Mouse (Mus musculus): Measurements from ENCODE around the gene Speer2. TPM values are rescaled to one million over a fixed set of nuclear protein-coding genes. Genes with fewer than 3 reads are reported as not detected.

The Speer2 gene
- polyA plus RNA-seq (2015; fragmentation: Nextera tagmentation; extraction: Ambion mirVana) = not detected in 2 replicates

DNA sequence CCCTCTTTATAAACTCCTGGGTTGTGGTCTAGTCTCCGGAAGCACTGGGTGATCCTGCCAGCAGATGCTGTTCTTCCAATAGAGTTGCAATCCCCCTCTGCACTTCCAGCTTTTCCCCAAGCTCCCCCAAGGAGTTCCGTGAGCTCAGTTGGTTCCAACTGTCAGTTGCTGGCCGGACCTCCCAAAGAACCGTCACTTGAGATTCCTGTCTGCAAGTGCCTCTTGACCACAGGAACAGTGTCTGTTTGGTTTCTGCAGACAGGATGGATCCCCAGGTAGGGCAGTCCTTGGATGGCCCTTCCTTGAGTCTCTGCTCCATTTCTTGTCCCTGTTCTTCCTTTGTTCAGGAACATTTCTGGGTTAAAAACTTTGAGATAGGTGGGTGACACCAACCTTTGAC, at the start of gene Speer2:
Speer2 (minus strand) TSS at position 101 of the 400 bp plus-strand sequence.
- Histone ChIP-seq H3K27ac (no peak within 1 kb of the TSS), H3K4me2 (no peak within 1 kb of the TSS), H3K36me3 (no peaks in the 10 kb centered on the region), H3K4me3 (replicated peaks) (no peak within 1 kb of the TSS), H3K4me1 (no peaks in the 10 kb centered on the region), H3K27me3 (replicated peaks) (no peaks in the 10 kb centered on the region), H3K9me3 (no peaks in the 10 kb centered on the region), H3K9ac (no peak within 1 kb of the TSS)
- 93% methylated on average over 4 of the region's 4 CpGs for WGBS
- no peak for ATAC-seq (ENCODE audit: insufficient read depth, low FRiP score, low read depth)

DNA sequence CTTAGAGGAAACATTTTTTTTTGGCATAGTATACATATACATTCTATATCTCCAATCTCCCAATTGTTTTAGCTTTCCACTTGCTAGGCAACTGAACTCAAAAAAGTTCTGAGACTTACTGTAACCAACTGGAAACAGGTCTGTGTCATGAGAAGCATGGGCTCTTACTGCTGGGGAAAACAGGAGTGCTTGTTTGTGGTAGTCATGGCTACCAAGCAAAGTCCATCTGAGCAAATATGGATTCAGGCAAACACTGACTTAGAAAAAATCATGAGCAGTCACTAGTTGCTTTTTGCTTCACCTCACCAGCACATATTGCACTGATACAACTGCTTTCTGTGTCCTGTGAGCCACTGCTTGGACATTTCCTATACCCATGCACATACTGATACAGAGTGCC, 40.8 kb upstream of the Speer2 start:
- H3K4me2 ChIP-seq = no peak overlapping the region

DNA sequence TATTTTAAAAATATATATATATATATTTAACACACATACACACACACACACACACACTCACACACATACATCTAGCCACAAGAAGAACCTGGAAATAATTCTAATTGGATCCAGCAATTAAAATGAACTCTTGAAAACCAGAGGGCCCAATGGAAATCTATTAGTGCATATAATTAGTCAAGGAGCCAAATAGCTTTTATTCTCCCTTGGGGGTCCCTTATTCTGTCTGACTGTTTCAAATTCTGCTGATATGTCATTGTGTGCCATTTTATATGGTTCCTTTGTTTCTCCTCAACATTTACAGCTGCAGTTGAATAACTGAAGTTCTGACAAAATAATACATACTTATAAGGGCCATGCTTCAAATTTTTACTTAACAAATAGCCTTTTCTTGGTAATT, 17.2 kb upstream of the Speer2 start:
- no peaks in the 10 kb centered on the region for H3K36me3 ChIP-seq
- no peak overlapping the region for H3K4me3 ChIP-seq (replicated peaks)
- H3K27ac ChIP-seq = no peak overlapping the region
- H3K27me3 ChIP-seq (replicated peaks) = no peaks in the 10 kb centered on the region
- H3K4me2 ChIP-seq = no peak overlapping the region
- no peak overlapping the region for H3K9ac ChIP-seq
- H3K9me3 ChIP-seq = no peaks in the 10 kb centered on the region
- H3K4me1 ChIP-seq = no peaks in the 10 kb centered on the region
- no peak for ATAC-seq (ENCODE audit: insufficient read depth, low FRiP score, low read depth)

More for the DNA sequence above, 40.8 kb upstream of the Speer2 start:
- Histone ChIP-seq H3K27ac (no peak overlapping the region), H3K4me3 (replicated peaks) (no peak overlapping the region), H3K9me3 (no peaks in the 10 kb centered on the region), H3K27me3 (replicated peaks) (no peaks in the 10 kb centered on the region), H3K36me3 (no peaks in the 10 kb centered on the region), H3K4me1 (no peaks in the 10 kb centered on the region), H3K9ac (no peak overlapping the region)
- ATAC-seq (ENCODE audit: insufficient read depth, low FRiP score, low read depth) = no peak

DNA sequence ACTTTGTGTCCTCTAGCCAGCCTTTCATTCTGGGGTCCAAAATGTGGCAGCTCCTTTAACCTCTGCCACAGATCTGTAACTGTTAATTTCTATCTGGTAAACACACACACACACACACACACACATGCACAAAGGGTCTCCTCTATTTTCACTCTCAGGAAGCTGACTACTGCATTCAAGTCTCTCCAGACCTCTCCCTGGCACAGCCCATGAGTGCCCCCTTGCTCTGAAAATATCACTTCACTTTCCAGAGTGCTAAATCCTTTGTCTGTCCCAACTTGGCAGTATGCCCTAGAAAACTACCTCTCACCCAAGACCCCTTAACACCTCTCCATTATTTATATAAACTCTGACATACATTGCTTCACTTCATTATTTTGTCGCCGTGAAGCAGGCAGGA, 26.9 kb downstream of the Speer2 start:
- no peak for ATAC-seq (ENCODE audit: insufficient read depth, low FRiP score, low read depth)
- no peaks in the 10 kb centered on the region for H3K36me3 ChIP-seq
- H3K4me3 ChIP-seq (replicated peaks) = no peak overlapping the region
- H3K9ac ChIP-seq = no peak overlapping the region
- H3K4me2 ChIP-seq = no peak overlapping the region
- no peaks in the 10 kb centered on the region for H3K9me3 ChIP-seq
- H3K27ac ChIP-seq = no peak overlapping the region
- H3K27me3 ChIP-seq (replicated peaks) = no peaks in the 10 kb centered on the region
- WGBS = 54% methylated on average over 2 of the region's 2 CpGs
- H3K4me1 ChIP-seq = no peaks in the 10 kb centered on the region

DNA sequence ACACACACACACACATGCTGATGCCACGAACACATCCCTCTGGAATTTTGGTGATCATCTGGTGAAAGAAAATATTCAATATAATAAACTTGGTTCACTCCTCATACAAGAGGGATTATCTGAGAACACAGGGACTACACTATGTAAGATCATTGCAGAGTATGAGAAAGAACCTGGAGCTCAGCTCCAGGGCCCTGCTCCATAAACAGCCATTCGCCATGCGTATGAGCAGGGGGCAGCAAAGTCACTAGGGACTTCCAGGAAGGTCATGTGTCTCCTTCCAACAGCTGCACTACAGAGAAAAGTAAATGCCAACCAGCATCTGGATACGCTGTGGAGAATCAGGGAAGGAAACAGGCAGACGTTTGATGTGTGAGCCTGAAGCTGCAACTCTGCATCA, 49.9 kb downstream of the Speer2 start:
- Histone ChIP-seq H3K36me3 (no peaks in the 10 kb centered on the region), H3K27me3 (replicated peaks) (no peaks in the 10 kb centered on the region), H3K27ac (no peak overlapping the region), H3K4me2 (no peak overlapping the region), H3K4me1 (no peaks in the 10 kb centered on the region), H3K4me3 (replicated peaks) (no peak overlapping the region), H3K9ac (no peak overlapping the region), H3K9me3 (no peaks in the 10 kb centered on the region)
- 70% methylated on average over 5 of the region's 5 CpGs for WGBS
- no peak for ATAC-seq (ENCODE audit: insufficient read depth, low FRiP score, low read depth)
